Mouse (Mus musculus) right cerebral cortex, adult 18-20 months (tissue): ENCODE results near the gene Cd8a.
A peak's percentile ranks its signal among the peaks of the same experiment; 100 is the strongest.
"Not testable (repeated sequence)": the region's sequence is repeated elsewhere in the genome, so short reads cannot be mapped to it uniquely, and the experiment has no call there.

Experiments
- DNase-seq: peaks from one replicate; pipeline ENCODE4 v3.0.0; 2022; ENCODE audit warnings: mixed read lengths

Gene Cd8a

DNA sequence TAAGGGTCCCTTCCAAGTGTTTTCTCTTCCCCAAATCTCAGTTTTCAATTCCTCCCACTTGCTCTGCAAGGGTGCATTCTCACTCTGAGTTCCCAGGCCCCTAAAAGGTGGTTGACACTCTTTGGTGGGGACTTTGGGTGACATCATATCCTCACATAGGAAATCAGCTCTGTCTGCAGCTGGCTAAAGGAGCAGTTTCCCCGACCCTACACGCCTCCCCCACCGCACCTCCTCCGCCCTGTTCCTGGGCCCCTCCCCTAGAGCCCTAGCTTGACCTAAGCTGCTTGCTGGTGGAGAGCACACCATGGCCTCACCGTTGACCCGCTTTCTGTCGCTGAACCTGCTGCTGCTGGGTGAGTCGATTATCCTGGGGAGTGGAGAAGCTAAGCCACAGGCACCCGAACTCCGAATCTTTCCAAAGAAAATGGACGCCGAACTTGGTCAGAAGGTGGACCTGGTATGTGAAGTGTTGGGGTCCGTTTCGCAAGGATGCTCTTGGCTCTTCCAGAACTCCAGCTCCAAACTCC lies at the start of gene Cd8a:
Gene Cd8a, plus strand, starts transcription at position 179 of the 527 bp plus-strand sequence.
- DNase-seq, result no peak

GRCm38 (mm10) chr6:71324816-71325215 lies 48.4 kb upstream of the Cd8a start:
- DNase-seq, result no peak

GRCm38 (mm10) chr6:71329881-71330280 lies 43.3 kb upstream of the Cd8a start:
- no peak for DNase-seq

DNA sequence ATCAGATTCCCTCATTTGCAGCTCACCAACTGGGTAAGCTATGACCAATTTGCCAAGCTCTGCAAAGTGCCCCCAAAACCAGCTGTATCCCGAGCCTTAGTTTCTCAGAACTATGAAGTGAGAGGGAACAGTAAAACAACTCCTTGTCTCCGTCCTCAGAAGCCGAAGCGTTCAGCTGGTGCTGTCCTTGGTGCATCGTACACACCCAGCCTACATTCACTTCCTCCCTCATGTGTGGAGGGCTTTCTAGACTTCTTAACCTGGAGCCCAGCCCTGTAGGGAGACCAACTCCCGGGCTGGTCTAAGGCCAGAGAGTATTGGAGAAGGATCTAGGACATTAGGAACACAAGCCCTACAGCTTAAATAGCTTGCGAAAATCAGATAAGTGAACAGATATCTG lies 42.7 kb upstream of the Cd8a start:
- no peak for DNase-seq

DNA sequence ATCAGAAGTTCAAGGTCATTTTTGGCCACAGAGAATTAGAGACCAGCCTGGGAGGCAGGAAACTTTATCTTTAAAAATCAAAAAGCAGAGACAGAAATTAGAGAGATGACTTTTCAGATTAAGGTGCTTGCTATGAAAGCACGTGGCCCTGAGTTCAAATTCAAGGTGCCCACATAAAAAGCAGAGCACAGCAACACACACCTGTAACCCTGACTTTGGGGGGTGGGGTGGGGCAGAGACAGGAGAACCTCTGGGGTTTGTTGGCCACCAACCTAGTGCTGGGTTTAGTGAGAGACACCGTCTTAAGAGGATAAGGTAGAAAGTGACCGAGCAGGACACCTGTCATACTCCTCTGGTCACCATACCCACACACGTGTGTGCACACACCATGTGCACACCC lies 41.7 kb upstream of the Cd8a start:
- DNase-seq, result not testable (repeated sequence)

DNA sequence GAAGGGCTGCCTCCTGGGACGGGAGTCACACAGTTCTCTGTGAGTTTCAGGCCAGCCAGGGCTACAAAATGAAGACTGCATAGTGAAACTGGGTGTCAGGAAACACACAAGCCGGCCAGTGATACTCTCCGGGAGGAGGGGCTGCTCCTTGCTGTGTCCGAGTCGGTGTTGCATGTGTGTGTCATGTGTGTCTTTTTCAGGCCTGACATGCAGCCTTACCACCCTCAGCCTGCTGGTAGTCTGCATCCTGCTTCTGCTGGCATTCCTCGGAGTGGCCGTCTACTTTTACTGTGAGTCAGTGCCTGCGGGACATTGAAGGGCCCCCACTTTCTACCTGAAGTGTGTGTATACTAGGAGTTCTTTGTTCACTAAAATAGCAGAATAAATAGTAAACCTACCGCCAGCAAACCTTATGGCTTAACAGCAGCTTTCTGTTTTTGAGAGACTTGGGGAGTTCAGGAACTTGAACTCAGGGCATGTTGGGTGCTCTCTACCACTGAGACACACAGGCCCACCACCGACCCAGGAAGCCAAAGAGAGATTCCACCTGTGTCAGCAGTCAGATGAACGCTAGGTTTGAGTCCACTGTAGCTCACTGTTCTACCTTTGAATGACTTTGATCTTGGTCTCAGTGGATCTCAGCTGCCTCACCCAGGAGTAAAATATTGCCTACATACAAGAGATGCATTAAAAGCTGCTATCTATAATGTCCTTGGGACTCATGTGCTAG lies 40.8 kb upstream of the Cd8a start:
- no peak for DNase-seq

DNA sequence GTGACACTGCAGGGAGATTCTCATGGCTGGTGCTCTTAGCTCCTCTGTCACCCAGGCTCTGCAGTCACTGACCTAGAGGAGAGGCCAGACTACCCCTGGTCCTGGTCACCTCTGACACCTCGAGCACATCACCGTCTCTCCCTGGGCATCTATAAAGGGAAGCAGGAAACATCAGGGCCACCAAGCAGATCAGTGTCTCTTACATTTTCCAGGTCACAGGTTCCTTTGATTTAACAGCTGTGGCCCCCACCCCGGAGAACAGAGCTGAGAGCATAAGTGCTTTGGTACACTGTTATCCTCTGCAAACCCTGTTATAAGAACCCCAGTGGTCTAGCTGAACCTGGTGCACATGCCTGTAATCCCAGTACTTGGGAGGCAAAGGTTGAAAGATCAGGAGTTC lies 40.2 kb upstream of the Cd8a start:
- no peak for DNase-seq

GRCm38 (mm10) chr6:71333578-71334273 lies 39.5 kb upstream of the Cd8a start:
- DNase-seq, result no peak

GRCm38 (mm10) chr6:71337666-71338065 lies 35.6 kb upstream of the Cd8a start:
- DNase-seq, result no peak

GRCm38 (mm10) chr6:71338941-71339340 lies 34.3 kb upstream of the Cd8a start:
- DNase-seq, result no peak

- no peak for DNase-seq
Measured at GRCm38 (mm10) chr6:71339351-71339750, 33.9 kb upstream of the Cd8a start.

DNA sequence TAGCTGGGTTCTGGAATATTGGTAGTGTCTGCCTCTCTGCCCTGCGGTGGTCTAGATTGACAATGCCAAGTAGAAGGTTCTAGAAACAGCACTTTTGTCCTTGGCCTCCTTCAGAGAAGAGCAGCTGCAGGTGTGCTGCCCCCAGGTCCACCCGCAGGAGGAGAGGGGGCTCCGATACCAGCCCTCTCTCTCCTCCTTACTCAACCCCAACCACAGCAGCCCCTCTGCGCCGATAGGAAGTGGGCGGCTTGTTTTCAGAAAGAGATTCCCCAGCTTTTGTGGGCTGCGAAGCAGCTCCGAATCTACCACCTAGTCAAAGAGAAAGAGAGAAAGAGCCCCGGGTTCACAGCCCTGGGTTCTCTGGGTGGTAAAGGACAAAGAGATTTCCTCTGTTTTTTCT lies 32.0 kb upstream of the Cd8a start:
- DNase-seq, result no peak

- DNase-seq, result no peak
Measured at GRCm38 (mm10) chr6:71348006-71348405, 25.2 kb upstream of the Cd8a start.

GRCm38 (mm10) chr6:71351201-71351600 lies 22.0 kb upstream of the Cd8a start:
- DNase-seq, result no peak

GRCm38 (mm10) chr6:71352201-71352600 lies 21.0 kb upstream of the Cd8a start:
- no peak for DNase-seq

DNA sequence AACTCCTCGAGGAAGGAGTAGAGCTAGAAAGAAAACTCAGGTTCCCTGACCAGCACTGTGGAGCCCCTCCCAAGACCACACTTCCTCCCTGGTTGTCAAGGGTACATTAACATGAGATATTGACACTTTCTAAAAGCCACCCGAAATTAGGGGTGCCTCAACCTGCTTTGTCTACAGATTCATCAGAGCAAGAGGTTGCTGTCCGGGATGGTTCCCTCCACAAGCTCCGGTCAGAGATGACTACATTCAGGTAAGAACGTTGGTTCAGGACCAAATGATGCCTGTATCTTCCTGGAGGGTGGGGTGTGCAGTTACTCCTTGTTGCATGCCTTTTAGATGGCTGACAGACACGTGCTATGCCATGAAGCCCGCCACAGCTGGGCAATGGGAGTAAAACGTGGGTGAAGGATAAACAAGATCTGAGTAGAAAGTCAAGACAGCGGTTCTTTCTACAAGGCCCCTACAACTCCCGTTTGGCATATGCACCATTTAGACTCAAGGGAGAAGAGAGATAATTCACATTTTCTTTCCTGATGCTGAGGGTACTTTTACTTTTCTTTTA lies 20.3 kb upstream of the Cd8a start:
- DNase-seq, result no peak

GRCm38 (mm10) chr6:71353722-71354121 lies 19.5 kb upstream of the Cd8a start:
- no peak for DNase-seq

- DNase-seq, result no peak
Measured at GRCm38 (mm10) chr6:71357493-71357892, 15.7 kb upstream of the Cd8a start.

DNA sequence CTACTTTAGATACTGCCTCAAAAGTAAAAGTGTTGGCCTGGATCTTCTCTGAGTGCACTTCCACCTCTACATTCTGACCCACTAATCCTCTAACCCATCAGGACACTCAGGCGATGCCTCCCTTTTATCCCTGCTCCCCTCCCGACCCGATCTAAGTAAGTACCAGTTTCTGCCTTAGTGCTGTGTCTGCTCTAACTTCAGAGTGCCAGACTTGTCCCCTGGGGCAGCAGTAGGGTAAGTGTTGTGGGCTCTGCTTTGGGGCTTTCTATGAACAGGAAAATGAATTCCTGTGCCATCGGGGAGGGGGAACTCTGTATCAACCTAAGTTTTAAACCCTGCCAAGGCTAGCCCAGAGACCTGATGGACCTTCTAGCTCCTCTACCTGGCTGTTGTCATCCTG lies 13.0 kb upstream of the Cd8a start:
- DNase-seq, result no peak

- DNase-seq, result no peak
Measured at GRCm38 (mm10) chr6:71360751-71361150, 12.5 kb upstream of the Cd8a start.

GRCm38 (mm10) chr6:71361156-71361670 lies 12.0 kb upstream of the Cd8a start:
- no peak for DNase-seq

- peak; percentile 6 for DNase-seq
Measured at GRCm38 (mm10) chr6:71363995-71364394, 9.2 kb upstream of the Cd8a start.

GRCm38 (mm10) chr6:71369416-71369815 lies 3.8 kb upstream of the Cd8a start:
- no peak for DNase-seq
